Mouse (Mus musculus): ENCODE results near the gene Zic1. TPM values are rescaled to one million over a fixed set of nuclear protein-coding genes. Genes with fewer than 3 reads are reported as not detected.
A peak's percentile ranks its signal among the peaks of the same experiment; 100 is the strongest.

Zic1 gene
- polyA plus RNA-seq (2015; fragmentation: Nextera tagmentation; extraction: Ambion mirVana): 10.0 and 11.6 TPM in 2 replicates

DNA sequence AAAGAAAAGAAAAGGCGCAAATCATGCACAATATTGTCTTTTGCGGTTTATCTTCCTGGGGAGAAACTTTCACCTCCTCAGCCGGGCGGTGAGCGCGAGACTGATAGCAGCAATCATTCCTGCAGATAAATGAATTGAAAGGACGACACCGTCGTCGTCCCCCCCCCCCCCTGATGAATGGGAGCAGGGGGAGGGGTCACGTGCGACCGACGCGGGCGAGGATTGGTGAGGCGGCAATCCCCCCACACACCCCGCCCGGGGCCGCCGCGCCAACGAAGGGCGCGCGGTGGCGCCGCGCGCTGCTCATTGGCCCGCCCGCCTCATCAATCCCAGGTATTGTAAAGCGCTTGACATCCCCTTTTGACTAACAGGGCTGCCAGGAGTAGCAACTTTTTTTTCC is at the start of gene Zic1:
Gene Zic1 (minus strand): TSS at position 147 of the 400 bp plus-strand sequence.
- H3K9ac ChIP-seq: peak within 1 kb of the TSS; percentile 55
- WGBS: under 1% methylated on average over 33 of the region's 33 CpGs
- peak within 1 kb of the TSS; percentile 87 for H3K27ac ChIP-seq
- H3K36me3 ChIP-seq (replicated peaks): no peaks in the 10 kb centered on the region
- H3K4me3 ChIP-seq: peak within 1 kb of the TSS; percentile 51
- ATAC-seq (replicated peaks): peak; percentile 90
- H3K27me3 ChIP-seq (replicated peaks): peaks cover 31% of the 10 kb centered on the region
- peaks cover 7% of the 10 kb centered on the region; the same call in 1 of the 2 replicates for H3K4me1 ChIP-seq
- no peaks in the 10 kb centered on the region for H3K9me3 ChIP-seq
- peak within 1 kb of the TSS; percentile 45 for H3K4me2 ChIP-seq

DNA sequence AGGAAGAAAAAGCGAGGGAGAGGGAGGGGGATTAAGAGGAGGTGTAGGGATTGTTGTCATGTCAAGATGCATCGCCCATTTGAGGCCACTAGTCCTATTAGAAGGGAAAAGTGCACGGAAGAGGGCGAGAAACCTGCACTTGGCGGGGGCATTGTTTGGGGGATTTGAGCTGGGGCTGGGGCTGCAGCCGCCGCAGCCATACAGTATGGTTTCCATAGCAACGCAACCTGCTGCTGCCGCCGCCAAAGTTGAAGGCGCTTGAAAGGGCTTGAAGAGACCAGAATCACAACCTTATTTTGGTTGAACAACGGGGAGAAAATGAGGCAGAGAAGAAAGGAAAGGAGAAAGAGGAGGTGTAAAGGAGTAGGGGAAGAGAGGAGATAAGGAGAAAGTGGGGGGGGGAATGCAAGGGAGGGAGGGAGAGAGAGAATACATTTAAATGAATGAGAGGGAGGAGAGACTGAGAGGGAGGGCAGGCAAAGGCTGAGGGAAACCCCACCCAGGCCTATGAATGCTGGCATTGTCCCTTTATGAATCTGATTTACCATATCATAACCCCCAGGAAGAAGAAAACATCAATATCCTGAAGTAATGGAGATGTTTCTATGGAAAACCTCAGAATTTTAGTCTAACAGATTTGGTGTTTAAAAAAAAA is 48.5 kb upstream of the Zic1 start:
- H3K27ac ChIP-seq: peak overlapping the region; percentile 55
- peak; percentile 91 for ATAC-seq (replicated peaks)
- H3K27me3 ChIP-seq (replicated peaks): peaks cover 58% of the 10 kb centered on the region
- H3K4me3 ChIP-seq: peak overlapping the region; percentile 22; the same call in 1 of the 2 replicates
- peak overlapping the region; percentile 49 for H3K4me2 ChIP-seq
- H3K36me3 ChIP-seq (replicated peaks): no peaks in the 10 kb centered on the region
- WGBS: 0% methylated on average over 12 of the region's 12 CpGs
- no peak overlapping the region for H3K9ac ChIP-seq
- H3K9me3 ChIP-seq: no peaks in the 10 kb centered on the region
- H3K4me1 ChIP-seq: peaks cover 9% of the 10 kb centered on the region

DNA sequence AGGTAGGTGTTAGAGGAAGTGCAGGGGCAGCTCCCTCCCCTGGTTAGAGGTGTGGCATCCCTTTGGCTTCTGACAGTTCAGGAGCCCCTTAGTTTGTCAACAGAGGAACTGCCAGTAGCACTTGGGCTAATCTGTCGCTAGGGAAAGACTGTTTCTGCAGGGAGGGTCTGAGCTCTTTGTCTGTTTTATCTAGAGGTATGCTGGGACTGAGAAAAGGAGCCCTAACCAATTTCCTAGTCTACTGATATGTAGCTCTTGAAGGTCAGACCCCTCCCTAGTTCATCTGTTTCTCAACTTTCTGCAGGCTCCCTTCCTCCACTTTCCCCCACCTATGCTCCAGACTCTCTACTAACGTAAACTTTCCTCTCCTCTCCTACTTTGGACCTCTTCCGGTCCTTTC is 44.2 kb upstream of the Zic1 start:
- Histone ChIP-seq H3K4me1 (peaks cover 9% of the 10 kb centered on the region), H3K27me3 (replicated peaks) (peaks cover 36% of the 10 kb centered on the region), H3K4me3 (no peak overlapping the region), H3K27ac (no peak overlapping the region), H3K4me2 (no peak overlapping the region), H3K9ac (no peak overlapping the region), H3K36me3 (replicated peaks) (no peaks in the 10 kb centered on the region), H3K9me3 (no peaks in the 10 kb centered on the region)
- no peak for ATAC-seq (replicated peaks)
- 6% methylated on average over 3 of the region's 3 CpGs for WGBS

DNA sequence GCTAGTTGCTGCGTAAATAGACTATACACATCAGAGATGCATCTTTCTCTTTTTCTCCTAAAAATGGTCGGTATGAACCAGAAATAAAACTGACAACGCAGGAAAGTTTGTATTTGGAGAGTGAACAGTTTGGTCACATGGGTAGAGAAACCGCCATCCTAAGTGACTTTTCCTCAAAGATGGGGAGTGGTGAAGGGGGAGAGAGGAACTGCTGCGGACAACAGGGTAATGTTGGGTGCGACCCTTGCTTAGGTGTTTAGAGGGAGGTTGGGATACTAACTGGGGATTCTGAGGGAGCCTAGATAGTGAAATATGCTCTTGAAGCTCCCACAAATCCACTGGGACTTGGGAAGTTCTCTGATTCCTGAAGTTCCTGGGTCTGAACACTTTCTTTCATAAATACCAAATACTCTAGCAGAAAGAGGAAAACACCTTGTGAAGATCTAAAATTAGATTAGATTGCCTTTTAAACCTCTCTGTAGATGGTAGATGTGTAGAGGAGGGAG is 40.7 kb upstream of the Zic1 start:
- Histone ChIP-seq H3K4me3 (peak overlapping the region; percentile 21), H3K27ac (0 out of 2 replicates have a peak overlapping the region, but pooled peaks have one; percentile 40), H3K4me1 (no peaks in the 10 kb centered on the region), H3K9me3 (no peaks in the 10 kb centered on the region), H3K36me3 (replicated peaks) (no peaks in the 10 kb centered on the region), H3K4me2 (peak overlapping the region; percentile 36), H3K27me3 (replicated peaks) (peaks cover 58% of the 10 kb centered on the region), H3K9ac (no peak overlapping the region)
- ATAC-seq (replicated peaks): no peak
- WGBS: under 1% methylated on average over 6 of the region's 6 CpGs

DNA sequence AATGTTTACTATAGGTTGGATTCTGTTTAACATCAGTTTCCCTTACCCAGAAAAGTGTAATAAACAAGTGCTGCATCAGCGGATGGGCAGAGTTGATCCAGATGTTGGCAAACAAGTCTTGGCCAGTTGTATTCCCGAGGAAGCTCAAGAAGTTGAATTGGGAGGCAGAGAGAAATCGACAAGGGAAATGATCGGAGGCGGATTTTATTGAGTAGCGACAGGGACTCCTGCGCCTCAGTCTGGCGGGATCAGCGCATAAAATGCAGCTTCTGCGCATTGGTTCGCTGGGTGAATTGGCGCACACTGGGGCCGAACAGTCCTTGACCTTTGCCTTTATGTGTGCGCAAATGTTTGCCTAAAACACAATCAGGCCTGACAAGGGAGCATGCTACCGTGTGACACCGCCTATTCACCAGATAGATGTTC is 40.2 kb upstream of the Zic1 start:
- Histone ChIP-seq H3K4me3 (peak overlapping the region; percentile 21), H3K9me3 (no peaks in the 10 kb centered on the region), H3K4me1 (no peaks in the 10 kb centered on the region), H3K36me3 (replicated peaks) (no peaks in the 10 kb centered on the region), H3K27ac (peak overlapping the region; percentile 40; the same call in 1 of the 2 replicates), H3K9ac (no peak overlapping the region), H3K4me2 (peak overlapping the region; percentile 36), H3K27me3 (replicated peaks) (peaks cover 58% of the 10 kb centered on the region)
- under 1% methylated on average over 16 of the region's 16 CpGs for WGBS
- no peak for ATAC-seq (replicated peaks)

DNA sequence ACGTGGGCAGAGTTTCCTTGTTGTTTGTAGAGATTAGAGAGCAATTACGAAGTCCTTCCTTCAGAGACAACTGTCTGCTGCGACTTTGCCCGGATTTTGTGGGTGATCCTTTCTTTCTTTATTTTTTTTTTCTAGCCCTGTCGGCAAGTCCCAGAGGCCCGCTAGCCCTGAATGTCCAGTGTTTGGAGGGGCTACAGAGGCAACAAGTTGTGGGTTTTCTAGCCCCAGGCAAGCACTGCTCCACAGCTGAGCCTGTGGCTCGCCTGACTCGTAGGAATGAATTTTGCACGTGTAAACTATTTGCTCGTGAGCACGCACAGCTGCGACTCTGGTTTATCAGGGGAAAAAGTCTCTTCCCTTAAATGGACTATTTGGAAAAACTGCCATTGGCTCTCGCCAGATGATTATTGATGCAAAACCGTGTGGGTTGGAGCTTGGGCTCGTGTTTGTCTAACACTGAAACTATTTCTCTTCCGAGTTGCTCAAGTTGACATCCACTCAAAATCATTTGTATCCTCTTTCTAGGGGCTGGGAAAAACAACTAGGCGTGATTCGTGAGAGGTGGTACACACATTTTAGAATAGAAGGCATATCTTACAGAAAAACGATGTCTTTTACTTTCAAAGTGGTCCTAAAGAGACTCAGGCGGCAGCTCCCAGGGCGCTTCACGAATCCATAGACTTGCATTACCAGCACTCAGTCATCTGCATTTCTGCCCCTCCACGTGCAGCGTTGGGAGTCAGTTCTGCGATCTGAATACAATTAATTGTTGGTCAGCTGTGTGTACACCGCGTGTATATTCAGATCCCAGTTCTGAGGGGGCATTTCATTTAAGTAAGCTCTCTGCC is 39.5 kb upstream of the Zic1 start:
- Histone ChIP-seq H3K4me3 (peak overlapping the region; percentile 21), H3K36me3 (replicated peaks) (no peaks in the 10 kb centered on the region), H3K9ac (no peak overlapping the region), H3K9me3 (0 out of 2 replicates have a peak, but pooled peaks cover under 1% of the 10 kb centered on the region), H3K4me1 (no peaks in the 10 kb centered on the region), H3K4me2 (peak overlapping the region; percentile 36), H3K27me3 (replicated peaks) (peaks cover 58% of the 10 kb centered on the region), H3K27ac (peak overlapping the region; percentile 37)
- WGBS: under 1% methylated on average over 27 of the region's 27 CpGs
- no peak for ATAC-seq (replicated peaks)

DNA sequence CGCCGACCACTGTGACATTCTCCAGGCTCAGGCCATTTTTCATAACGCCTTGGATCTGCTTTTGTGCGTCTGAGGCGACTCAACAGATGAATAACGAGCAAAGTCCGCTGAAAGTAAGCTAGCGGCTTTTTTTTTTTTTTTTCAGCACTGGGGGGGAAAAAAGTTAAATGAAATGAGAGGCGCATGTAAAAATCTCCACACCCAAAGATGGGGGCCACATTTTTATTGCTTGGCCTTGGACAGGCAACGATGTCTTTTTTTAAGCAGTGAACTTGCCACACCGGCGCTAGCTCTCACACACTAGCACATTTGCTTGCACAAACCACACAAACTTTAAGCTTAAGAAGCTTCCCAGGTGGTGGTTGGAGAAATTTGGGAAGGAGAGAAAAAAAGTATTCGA is 38.6 kb upstream of the Zic1 start:
- H3K27me3 ChIP-seq (replicated peaks): peaks cover 66% of the 10 kb centered on the region
- WGBS: 5% methylated on average over 13 of the region's 13 CpGs
- no peaks in the 10 kb centered on the region for H3K4me1 ChIP-seq
- 0 out of 2 replicates have a peak, but pooled peaks cover 3% of the 10 kb centered on the region for H3K9me3 ChIP-seq
- H3K4me2 ChIP-seq: no peak overlapping the region
- no peak overlapping the region for H3K4me3 ChIP-seq
- no peak overlapping the region for H3K9ac ChIP-seq
- 0 out of 2 replicates have a peak overlapping the region, but pooled peaks have one; percentile 26 for H3K27ac ChIP-seq
- no peaks in the 10 kb centered on the region for H3K36me3 ChIP-seq (replicated peaks)
- ATAC-seq (replicated peaks): no peak

DNA sequence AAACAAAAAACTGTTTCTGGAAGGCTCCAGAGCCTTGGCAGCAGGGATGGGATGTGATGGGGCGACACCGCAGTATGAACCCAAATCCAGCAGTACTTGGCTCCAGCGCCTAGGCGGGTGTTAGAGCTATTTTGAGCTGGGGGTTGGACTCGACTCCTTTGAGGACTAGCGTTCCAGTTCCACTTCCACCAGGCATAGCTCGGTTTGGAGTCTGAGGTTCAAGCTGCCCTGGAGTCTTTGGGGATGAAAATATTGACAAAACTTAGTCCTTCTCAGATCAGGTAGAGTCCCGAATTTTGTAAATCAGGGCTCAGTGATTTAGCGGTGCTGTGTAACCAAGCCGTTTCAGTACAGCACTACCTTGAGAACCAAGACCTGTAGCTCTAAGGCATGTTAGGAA is 35.9 kb upstream of the Zic1 start:
- H3K4me2 ChIP-seq: no peak overlapping the region
- no peaks in the 10 kb centered on the region for H3K4me1 ChIP-seq
- ATAC-seq (replicated peaks): no peak
- 9% methylated on average over 10 of the region's 10 CpGs for WGBS
- H3K9me3 ChIP-seq: 0 out of 2 replicates have a peak, but pooled peaks cover 3% of the 10 kb centered on the region
- no peak overlapping the region for H3K27ac ChIP-seq
- H3K9ac ChIP-seq: no peak overlapping the region
- H3K4me3 ChIP-seq: no peak overlapping the region
- H3K36me3 ChIP-seq (replicated peaks): no peaks in the 10 kb centered on the region
- H3K27me3 ChIP-seq (replicated peaks): peaks cover 78% of the 10 kb centered on the region

DNA sequence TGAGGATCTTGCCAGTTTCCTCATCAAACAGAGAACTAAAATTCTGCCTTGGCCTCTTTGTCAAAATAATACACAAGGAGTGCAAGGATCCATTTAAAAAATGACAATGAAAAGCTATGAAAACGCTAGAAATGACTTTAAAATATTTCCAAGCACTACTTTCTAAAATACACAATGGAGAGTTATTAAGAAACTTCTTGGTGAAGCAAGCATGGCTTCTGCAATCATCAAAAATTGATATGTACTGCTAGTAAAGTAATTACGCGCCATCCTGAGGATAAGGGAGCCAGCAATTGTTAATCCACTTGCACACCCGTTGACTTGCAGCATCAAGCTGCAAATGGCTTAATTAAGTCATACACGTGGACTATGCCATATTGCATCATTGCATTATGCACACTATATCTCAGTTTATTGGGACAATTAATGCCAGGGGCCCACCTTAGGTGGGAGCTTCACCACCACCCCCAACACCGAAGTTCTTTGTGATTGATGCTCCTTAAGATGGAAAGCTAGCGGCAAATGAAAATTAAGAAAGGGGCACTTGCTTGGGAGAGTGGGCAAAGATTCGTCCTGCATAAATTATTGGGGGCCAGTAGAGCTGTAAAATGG is 35.0 kb upstream of the Zic1 start:
- H3K36me3 ChIP-seq (replicated peaks): no peaks in the 10 kb centered on the region
- H3K9ac ChIP-seq: no peak overlapping the region
- H3K27me3 ChIP-seq (replicated peaks): peaks cover 77% of the 10 kb centered on the region
- H3K27ac ChIP-seq: no peak overlapping the region
- no peak overlapping the region for H3K4me3 ChIP-seq
- H3K9me3 ChIP-seq: 0 out of 2 replicates have a peak, but pooled peaks cover 3% of the 10 kb centered on the region
- no peak overlapping the region for H3K4me2 ChIP-seq
- ATAC-seq (replicated peaks): no peak
- 9% methylated on average over 8 of the region's 8 CpGs for WGBS
- no peaks in the 10 kb centered on the region for H3K4me1 ChIP-seq

DNA sequence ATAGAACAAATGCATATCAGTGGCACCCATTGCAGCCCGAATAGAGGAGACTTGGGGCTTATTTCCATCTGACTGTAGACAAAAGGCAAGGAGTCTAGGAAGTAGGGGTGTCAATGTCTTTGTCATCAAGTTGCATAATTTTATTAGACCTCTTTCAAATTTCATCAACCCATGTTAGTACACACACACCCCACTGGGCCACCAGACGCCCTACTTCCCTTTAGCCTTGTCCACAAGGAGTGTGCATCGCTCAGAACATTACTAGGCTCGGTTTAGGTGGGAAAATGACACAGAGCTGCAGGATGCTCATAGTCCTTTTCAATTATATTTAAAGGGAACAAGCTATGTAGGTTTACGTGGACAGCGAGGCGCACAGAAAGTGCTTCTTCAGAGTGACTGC is 34.4 kb upstream of the Zic1 start:
- H3K4me1 ChIP-seq: no peaks in the 10 kb centered on the region
- H3K27ac ChIP-seq: no peak overlapping the region
- 18% methylated on average over 7 of the region's 7 CpGs for WGBS
- H3K9ac ChIP-seq: no peak overlapping the region
- peaks cover 83% of the 10 kb centered on the region for H3K27me3 ChIP-seq (replicated peaks)
- H3K36me3 ChIP-seq (replicated peaks): no peaks in the 10 kb centered on the region
- 0 out of 2 replicates have a peak, but pooled peaks cover 3% of the 10 kb centered on the region for H3K9me3 ChIP-seq
- ATAC-seq (replicated peaks): no peak
- H3K4me2 ChIP-seq: no peak overlapping the region
- no peak overlapping the region for H3K4me3 ChIP-seq

DNA sequence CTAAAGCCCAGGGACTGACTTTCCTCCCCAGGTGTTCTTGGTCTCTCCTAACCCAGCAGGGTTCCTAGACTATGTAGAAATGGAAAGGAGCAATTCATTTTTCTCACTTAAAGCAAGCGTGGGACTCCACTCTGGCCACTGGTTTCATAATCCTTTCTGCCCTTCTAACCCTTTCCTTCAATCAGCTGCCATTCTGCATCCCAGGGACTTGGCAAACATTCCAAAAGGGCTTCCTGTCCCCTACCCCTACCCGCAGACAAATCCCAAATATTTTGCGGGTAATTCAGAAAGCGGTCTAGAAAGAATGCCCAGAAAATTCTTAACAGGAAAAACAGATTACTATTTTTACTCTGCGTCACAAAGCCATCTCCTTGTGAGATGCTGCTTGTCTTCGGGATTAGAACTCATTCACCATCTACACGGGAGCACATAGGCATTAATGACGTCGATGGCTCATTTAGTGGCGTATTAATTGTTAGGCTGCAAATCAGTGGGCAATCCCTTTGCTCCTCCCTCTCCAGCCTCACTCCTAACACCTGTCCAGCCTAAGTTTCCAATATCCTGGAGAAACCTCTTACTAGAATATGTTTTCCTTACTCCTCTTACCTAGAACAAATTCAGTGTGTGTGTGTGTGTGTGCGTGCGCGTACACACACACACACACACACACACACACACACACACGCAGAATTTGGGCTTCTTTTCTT is 29.6 kb upstream of the Zic1 start:
- Histone ChIP-seq H3K27ac (no peak overlapping the region), H3K4me2 (no peak overlapping the region), H3K4me3 (no peak overlapping the region), H3K27me3 (replicated peaks) (peaks cover 86% of the 10 kb centered on the region), H3K36me3 (replicated peaks) (no peaks in the 10 kb centered on the region), H3K9ac (no peak overlapping the region), H3K4me1 (no peaks in the 10 kb centered on the region; the same call in 1 of the 2 replicates), H3K9me3 (0 out of 2 replicates have a peak, but pooled peaks cover 3% of the 10 kb centered on the region)
- 8% methylated on average over 14 of the region's 14 CpGs for WGBS
- no peak for ATAC-seq (replicated peaks)

Measured in midbrain, embryonic 15.5 days (tissue).